Mouse (Mus musculus) small intestine, adult 2 months (tissue): Measurements from ENCODE around the gene Susd4.

Experiments used
- CTCF ChIP-seq: fragments of 200-500 bp; IDR thresholded peaks from 2 replicates; pipeline ENCODE4 v1.5.1; 2012; ENCODE audit warnings: low read depth, mild to moderate bottlenecking, control low read depth, inconsistent platforms, low read length, moderate library complexity, mixed read lengths; ENCODE audit not compliant: insufficient replicate concordance, insufficient read length; ENCODE audit errors: extremely low read depth
- POLR2A ChIP-seq: fragments of 200-500 bp; IDR thresholded peaks from 2 replicates; pipeline ENCODE4 v1.6.1; 2012; ENCODE audit warnings: low read depth, mild to moderate bottlenecking, control low read depth, inconsistent platforms, low read length, moderate library complexity

GRCm38 (mm10) chr1:182869114-182869456 lies 105.4 kb downstream of the Susd4 start:
- TF ChIP-seq CTCF, result no peak
- no peak for TF ChIP-seq POLR2A
